Mouse (Mus musculus) embryonic fibroblast, embryonic 13.5 days (primary cell): ENCODE results near the gene Gm14326.
"Not testable (repeated sequence)": the region's sequence is repeated elsewhere in the genome, so short reads cannot be mapped to it uniquely, and the experiment has no call there.

Experiments used
- CTCF ChIP-seq: IDR thresholded peaks from 2 replicates; pipeline ENCODE4 v1.5.1; 2011; ENCODE audit warnings: mild to moderate bottlenecking, control low read depth, low read length, moderate library complexity, borderline replicate concordance; ENCODE audit not compliant: insufficient read depth
- POLR2A ChIP-seq: IDR thresholded peaks from 2 replicates; pipeline ENCODE4 v1.6.1; 2011; ENCODE audit warnings: low read depth, mild to moderate bottlenecking, control low read depth, low read length, moderate library complexity

GRCm38 (mm10) chr2:177925563-177926103 lies 31.5 kb downstream of the Gm14326 start, which contains the start of gene Zfp972:
- not testable (repeated sequence) for TF ChIP-seq CTCF, POLR2A
